Mouse (Mus musculus): Measurements from ENCODE around the gene Nf2. TPM values are rescaled to one million over a fixed set of nuclear protein-coding genes. Genes with fewer than 3 reads are reported as not detected.

The Nf2 gene
- polyA plus RNA-seq, 1 experiment from 2014 or later, result 44.9 TPM

- WGBS, result 88% methylated on average over 9 of the region's 9 CpGs
- ATAC-seq (no peak), DNase-seq (ENCODE audit: low spot score) (no peak)
- peaks cover 19% of the 10 kb centered on the region for H3K36me3 ChIP-seq (ENCODE audit: control insufficient read depth, insufficient read depth, low read length)
- no peak overlapping the region for H3K9ac ChIP-seq (ENCODE audit: low read length)
- H3K4me3 ChIP-seq (ENCODE audit: low read depth, low read length), result no peak overlapping the region
- no peaks in the 10 kb centered on the region for H3K4me1 ChIP-seq (ENCODE audit: control insufficient read depth, insufficient read depth, low read length)
- H3K9me3 ChIP-seq (replicated peaks; ENCODE audit: control insufficient read depth, low read length), result no peaks in the 10 kb centered on the region
- H3K27ac ChIP-seq (ENCODE audit: low read depth, low read length), result no peak overlapping the region
- H3K27me3 ChIP-seq (replicated peaks; ENCODE audit: control insufficient read depth, insufficient read depth, low read length), result no peaks in the 10 kb centered on the region
- H3K4me2 ChIP-seq (ENCODE audit: low read length), result no peak overlapping the region
These were observed 129.4 kb downstream of the Nf2 start for GRCm38 (mm10) chr11:4719961-4720360.

DNA sequence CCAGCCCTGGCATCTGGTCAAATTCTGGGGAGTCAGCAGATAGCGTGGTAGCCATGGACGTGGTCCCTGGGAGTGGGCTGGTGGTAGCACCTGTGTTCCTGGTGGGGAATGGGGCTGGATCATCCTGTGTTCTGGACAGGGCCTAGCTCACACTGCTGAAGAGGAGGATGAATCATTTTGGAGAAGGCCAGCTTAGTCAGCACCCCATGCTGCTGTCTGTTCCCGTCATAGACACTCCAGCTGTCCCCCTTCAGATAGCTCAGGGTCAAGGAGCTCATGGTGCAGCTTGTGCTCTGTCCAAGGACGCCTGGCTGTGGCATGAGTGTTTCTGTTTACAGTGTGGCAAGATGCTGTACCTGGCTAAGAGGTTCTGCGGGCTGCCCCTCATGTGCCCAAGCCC is 130.8 kb downstream of the Nf2 start:
- no peak overlapping the region for H3K9ac ChIP-seq (ENCODE audit: low read length)

GRCm38 (mm10) chr11:4716530-4717236 is 132.7 kb downstream of the Nf2 start:
- Histone ChIP-seq H3K4me3 (ENCODE audit: low read depth, low read length) (no peak overlapping the region), H3K4me1 (ENCODE audit: control insufficient read depth, insufficient read depth, low read length) (no peaks in the 10 kb centered on the region), H3K9ac (ENCODE audit: low read length) (no peak overlapping the region), H3K4me2 (ENCODE audit: low read length) (no peak overlapping the region), H3K27ac (ENCODE audit: low read depth, low read length) (no peak overlapping the region), H3K27me3 (replicated peaks; ENCODE audit: control insufficient read depth, insufficient read depth, low read length) (no peaks in the 10 kb centered on the region), H3K36me3 (ENCODE audit: control insufficient read depth, insufficient read depth, low read length) (no peaks in the 10 kb centered on the region), H3K9me3 (replicated peaks; ENCODE audit: control insufficient read depth, low read length) (no peaks in the 10 kb centered on the region)
- DNase-seq (ENCODE audit: low spot score) (peak; percentile 14), ATAC-seq (no peak)
- WGBS, result 80% methylated on average over 5 of the region's 5 CpGs

More for the DNA sequence above, 130.8 kb downstream of the Nf2 start:
- Histone ChIP-seq H3K9me3 (replicated peaks; ENCODE audit: control insufficient read depth, low read length) (no peaks in the 10 kb centered on the region), H3K4me3 (ENCODE audit: low read depth, low read length) (no peak overlapping the region), H3K27ac (ENCODE audit: low read depth, low read length) (no peak overlapping the region), H3K36me3 (ENCODE audit: control insufficient read depth, insufficient read depth, low read length) (peaks cover 7% of the 10 kb centered on the region), H3K4me2 (ENCODE audit: low read length) (no peak overlapping the region), H3K27me3 (replicated peaks; ENCODE audit: control insufficient read depth, insufficient read depth, low read length) (no peaks in the 10 kb centered on the region), H3K4me1 (ENCODE audit: control insufficient read depth, insufficient read depth, low read length) (no peaks in the 10 kb centered on the region)
- DNase-seq (ENCODE audit: low spot score) (no peak), ATAC-seq (no peak)
- WGBS, result 85% methylated on average over 5 of the region's 5 CpGs

Small RNA genes lying within 50 kb of the gene (microRNA-seq; reads per million reads assigned to microRNA genes)
- gene Mir6918, result 1.3 reads per million, percentile 3 among the genes with 10 or more reads in this experiment

Other genes with a start within 250 kb of the Nf2 start
- not detected in 2 replicates for gene Gm11032, start 229.5 kb downstream of the Nf2 start, polyA plus RNA-seq (2014; fragmentation: Nextera tagmentation; extraction: Ambion mirVana)
- 17.1 and 21.0 TPM in 2 replicates for gene Ascc2, start 211.8 kb downstream of the Nf2 start, polyA plus RNA-seq (2014; fragmentation: Nextera tagmentation; extraction: Ambion mirVana)
- 538 and 693 TPM in 2 replicates for gene Uqcr10, start 145.2 kb downstream of the Nf2 start, polyA plus RNA-seq (2014; fragmentation: Nextera tagmentation; extraction: Ambion mirVana)
- gene Zmat5, start 144.9 kb downstream of the Nf2 start, polyA plus RNA-seq (2014; fragmentation: Nextera tagmentation; extraction: Ambion mirVana), result 77.3 and 92.4 TPM in 2 replicates
- 1.4 and 1.5 TPM in 2 replicates for gene Cabp7, start 102.8 kb downstream of the Nf2 start, polyA plus RNA-seq (2014; fragmentation: Nextera tagmentation; extraction: Ambion mirVana)
- 119 and 122 TPM in 2 replicates for gene Nipsnap1, start 24.4 kb upstream of the Nf2 start, polyA plus RNA-seq (2014; fragmentation: Nextera tagmentation; extraction: Ambion mirVana)
- gene Thoc5, start 45.8 kb upstream of the Nf2 start, polyA plus RNA-seq (2014; fragmentation: Nextera tagmentation; extraction: Ambion mirVana), result 72.8 and 77.5 TPM in 2 replicates
- 0.75 and 1.0 TPM in 2 replicates for gene Nefh, start 98.5 kb upstream of the Nf2 start, polyA plus RNA-seq (2014; fragmentation: Nextera tagmentation; extraction: Ambion mirVana)
- 58.4 and 75.5 TPM in 2 replicates for gene Ap1b1, start 137.3 kb upstream of the Nf2 start, polyA plus RNA-seq (2014; fragmentation: Nextera tagmentation; extraction: Ambion mirVana)
- gene Rasl10a, start 208.6 kb upstream of the Nf2 start, polyA plus RNA-seq (2014; fragmentation: Nextera tagmentation; extraction: Ambion mirVana), result 0.25 and 0.53 TPM in 2 replicates
- 14.4 and 20.4 TPM in 2 replicates for gene Gas2l1, start 215.8 kb upstream of the Nf2 start, polyA plus RNA-seq (2014; fragmentation: Nextera tagmentation; extraction: Ambion mirVana)
- gene Rhbdd3, start 249.4 kb upstream of the Nf2 start, polyA plus RNA-seq (2014; fragmentation: Nextera tagmentation; extraction: Ambion mirVana), result 28.9 and 31.8 TPM in 2 replicates
- 433 and 469 TPM in 2 replicates for gene Ewsr1, start 249.7 kb upstream of the Nf2 start, polyA plus RNA-seq (2014; fragmentation: Nextera tagmentation; extraction: Ambion mirVana)

Data from forebrain, embryonic 14.5 days (tissue).